Mouse (Mus musculus) kidney, adult 2 months (tissue): ENCODE measurements at regions not wholly inside any gene's neighbourhood (a gene's known extent, or its start where the extent isn't known, plus 50 kb on each side); places are given as distances from the start of the nearest gene placed in this dataset.

Experiments used
- DNase-seq: peaks from one replicate; pipeline ENCODE4 v3.0.0; 2021
- H3K27ac ChIP-seq: fragments of 200-500 bp; 2 replicates; pipeline ENCODE4 v1.5.1; 2012; ENCODE audit warnings: low read depth, low read length, control low read depth, inconsistent platforms; ENCODE audit not compliant: insufficient read depth
- H3K27me3 ChIP-seq: fragments of 200-500 bp; replicated peaks from 2 replicates; pipeline ENCODE4 v1.6.1; 2012; ENCODE audit warnings: mild to moderate bottlenecking, moderate library complexity, low read length, inconsistent platforms; ENCODE audit not compliant: control insufficient read depth, insufficient read depth
- H3K36me3 ChIP-seq: fragments of 200-500 bp; 2 replicates; pipeline ENCODE4 v1.6.1; 2012; ENCODE audit warnings: mild to moderate bottlenecking, moderate library complexity, low read length, inconsistent platforms; ENCODE audit not compliant: control insufficient read depth, insufficient read depth
- H3K4me1 ChIP-seq: fragments of 200-500 bp; 2 replicates; pipeline ENCODE4 v1.6.1; 2011; ENCODE audit warnings: low read length; ENCODE audit not compliant: control insufficient read depth, insufficient read depth
- H3K4me3 ChIP-seq: fragments of 200-500 bp; 2 replicates; pipeline ENCODE4 v1.5.1; 2011; ENCODE audit warnings: mild to moderate bottlenecking, low read depth, low read length, control low read depth; ENCODE audit not compliant: insufficient read depth
- CTCF ChIP-seq: fragments of 200-500 bp; conservative IDR thresholded peaks from 2 replicates; pipeline ENCODE4 v1.5.1; 2011; ENCODE audit warnings: low read depth, mild to moderate bottlenecking, control low read depth, low read length, moderate library complexity, mixed read lengths; ENCODE audit not compliant: insufficient read depth, insufficient read length
- POLR2A ChIP-seq: fragments of 200-500 bp; IDR thresholded peaks from one replicate; pipeline ENCODE4 v1.6.1; 2011; ENCODE audit warnings: low read depth, low read length, control low read depth
- WGBS: fragments of 180-500 bp; shearing (Covaris S2); methylation state at CpG from one replicate; pipeline ENCODE4 v1.1.7; 2018; 5-methylcytosine and 5-hydroxymethylcytosine counted together

- TF ChIP-seq CTCF, result no peak
- 82% methylated on average over 4 of the region's 4 CpGs for WGBS
- H3K27me3 ChIP-seq, result no peaks in the 10 kb centered on the region
- no peaks in the 10 kb centered on the region for H3K36me3 ChIP-seq
- H3K4me3 ChIP-seq, result no peak overlapping the region
- no peak for DNase-seq
- H3K27ac ChIP-seq, result no peak overlapping the region
- H3K4me1 ChIP-seq, result no peaks in the 10 kb centered on the region
Measured at GRCm38 (mm10) chr16:91989332-91989731, 68.7 kb upstream of the Mrps6 start.

- Histone ChIP-seq H3K4me3 (no peak overlapping the region), H3K27me3 (no peaks in the 10 kb centered on the region), H3K36me3 (no peaks in the 10 kb centered on the region), H3K4me1 (no peaks in the 10 kb centered on the region; the same call in 1 of the 2 replicates), H3K27ac (no peak overlapping the region; the same call in 1 of the 2 replicates)
- no peak for TF ChIP-seq POLR2A
- no peak for TF ChIP-seq CTCF
- peak; percentile 64 for DNase-seq
- 14% methylated on average over 13 of the region's 13 CpGs for WGBS
Measured at GRCm38 (mm10) chr16:91995459-91996190, 62.4 kb upstream of the Mrps6 start.

- Histone ChIP-seq H3K27me3 (no peaks in the 10 kb centered on the region), H3K4me1 (no peaks in the 10 kb centered on the region), H3K4me3 (no peak overlapping the region), H3K27ac (no peak overlapping the region), H3K36me3 (no peaks in the 10 kb centered on the region)
- TF ChIP-seq POLR2A, result no peak
- no peak for TF ChIP-seq CTCF
- 89% methylated on average over 5 of the region's 5 CpGs for WGBS
- no peak for DNase-seq
Measured at GRCm38 (mm10) chr16:92007351-92007750, 50.7 kb upstream of the Mrps6 start.
